Mouse (Mus musculus) bone marrow macrophage, adult 2 months (primary cell): ENCODE measurements around the gene Pdzrn3.

Experiments used
- CTCF ChIP-seq: IDR thresholded peaks from 2 replicates; pipeline ENCODE4 v1.5.1; 2012; ENCODE audit warnings: low read depth, mild to moderate bottlenecking, low read length, moderate library complexity
- POLR2A ChIP-seq: IDR thresholded peaks from 2 replicates; pipeline ENCODE4 v1.6.1; 2012; ENCODE audit warnings: mild to moderate bottlenecking, low read depth, low read length, borderline replicate concordance

DNA sequence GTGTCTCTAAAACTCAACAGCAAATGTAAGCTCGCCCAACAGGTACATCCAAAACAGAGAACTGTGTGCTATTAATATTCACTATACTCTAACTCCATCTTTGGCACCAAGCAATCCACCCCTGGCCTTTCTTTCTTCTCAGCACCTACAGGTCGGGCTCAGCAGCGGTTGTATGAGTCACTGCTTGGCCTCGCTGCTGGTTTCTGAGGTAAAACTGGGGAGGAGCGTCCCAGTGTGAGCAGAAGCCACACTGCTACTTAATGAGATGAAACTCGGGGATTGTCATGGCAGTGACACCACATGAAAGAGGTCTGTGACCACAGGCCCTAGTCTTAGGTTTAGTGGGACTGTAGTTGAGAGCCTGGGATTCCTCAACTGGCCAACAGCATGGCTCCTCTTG is 120.3 kb downstream of the Pdzrn3 start:
- TF ChIP-seq CTCF: no peak
- no peak for TF ChIP-seq POLR2A
